Mouse (Mus musculus) liver, adult 2 months (tissue): Measurements from ENCODE around the gene Rcan1.

ENCODE experiments used
- CTCF ChIP-seq: fragments of 200-500 bp; IDR thresholded peaks from 2 replicates; pipeline ENCODE4 v1.5.1; 2011; ENCODE audit warnings: low read depth, low read length, control low read depth
- POLR2A ChIP-seq: fragments of 200-500 bp; IDR thresholded peaks from 2 replicates; pipeline ENCODE4 v1.6.1; 2011; ENCODE audit warnings: low read length, control low read depth; ENCODE audit not compliant: insufficient read depth; ENCODE audit errors: extremely low read depth

DNA sequence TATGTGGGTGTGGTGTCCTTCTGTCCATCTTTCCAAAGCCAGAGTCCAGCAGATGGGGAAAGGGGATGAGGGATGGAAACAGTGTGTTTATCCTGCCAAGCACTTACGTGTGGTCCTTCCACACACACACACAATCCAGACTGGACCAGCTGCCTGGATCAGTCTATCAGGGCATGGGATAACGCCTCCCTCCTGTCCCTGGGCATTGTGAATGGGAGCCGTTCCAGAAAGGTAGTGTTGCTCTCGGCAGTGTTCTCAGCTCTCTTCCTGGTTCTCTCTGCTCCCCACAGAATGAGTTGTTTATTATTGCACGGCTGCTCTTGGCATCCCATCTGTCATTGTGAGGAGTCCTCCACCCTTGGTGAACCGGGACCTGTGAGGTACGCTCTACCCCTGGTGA, 110.0 kb downstream of the Rcan1 start:
- no peak for TF ChIP-seq POLR2A
- no peak for TF ChIP-seq CTCF
